Mouse (Mus musculus): ENCODE data around the gene Akr1c14. TPM values are rescaled to one million over a fixed set of nuclear protein-coding genes. Genes with fewer than 3 reads are reported as not detected.
"Not testable (repeated sequence)": the region's sequence is repeated elsewhere in the genome, so short reads cannot be mapped to it uniquely, and the experiment has no call there.

Gene Akr1c14
- polyA plus RNA-seq, 1 experiment from 2014 or later: 3.2 TPM

DNA sequence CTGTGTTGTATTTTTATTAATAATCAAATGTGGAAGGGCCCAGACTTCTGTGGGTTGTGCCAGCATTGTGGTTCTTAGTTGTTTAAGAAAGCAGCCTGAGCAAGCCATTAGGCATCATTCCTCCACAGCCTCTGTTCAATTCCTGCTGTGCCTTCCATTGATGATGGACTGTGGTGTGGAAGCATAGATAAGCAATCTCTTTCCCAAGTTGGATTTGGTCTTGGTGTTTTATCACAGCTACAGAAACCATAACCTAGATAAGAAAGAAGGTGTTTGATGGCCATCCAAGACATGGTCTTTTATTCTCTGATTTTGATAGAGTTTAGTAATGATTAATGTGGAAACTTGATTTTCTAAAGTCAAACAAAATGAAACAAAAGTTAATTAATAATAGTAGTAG lies 844 bp downstream of the Akr1c14 start:
- Histone ChIP-seq H3K36me3 (ENCODE audit: control insufficient read depth, insufficient read depth) (no peaks in the 10 kb centered on the region), H3K27me3 (ENCODE audit: control insufficient read depth, insufficient read depth, low read length) (no peaks in the 10 kb centered on the region), H3K4me1 (ENCODE audit: control insufficient read depth, insufficient read depth, low read length) (no peaks in the 10 kb centered on the region), H3K4me2 (ENCODE audit: low read depth, low read length) (no peak overlapping the region), H3K4me3 (ENCODE audit: low read length) (no peak overlapping the region), H3K9me3 (replicated peaks; ENCODE audit: control insufficient read depth, low read length) (no peaks in the 10 kb centered on the region), H3K9ac (ENCODE audit: low read length) (no peak overlapping the region), H3K27ac (ENCODE audit: low read length) (no peak overlapping the region)
- no peak for ATAC-seq (replicated peaks; ENCODE audit: extremely low read depth, insufficient read depth, low FRiP score)

DNA sequence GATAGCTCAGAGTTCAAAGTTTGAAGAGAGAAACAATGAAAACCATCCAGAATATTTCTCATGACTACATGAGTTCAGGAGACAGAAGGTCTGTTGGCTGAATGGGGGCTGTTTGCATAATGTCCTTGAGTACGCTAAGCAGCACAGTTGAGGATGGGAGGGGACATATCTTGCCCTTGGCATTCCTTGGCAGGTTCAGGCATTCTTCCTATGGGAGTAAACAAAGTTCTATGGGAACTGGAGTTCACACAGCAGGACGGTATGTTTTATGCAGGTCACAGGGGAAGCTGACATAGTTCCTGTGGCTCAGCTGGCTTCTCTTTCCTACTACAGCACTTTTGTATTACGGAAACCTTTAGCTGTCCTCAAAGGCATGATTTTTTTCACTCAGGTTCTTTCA lies 6.6 kb downstream of the Akr1c14 start:
- 61% methylated on average over 3 of the region's 3 CpGs for WGBS

DNA sequence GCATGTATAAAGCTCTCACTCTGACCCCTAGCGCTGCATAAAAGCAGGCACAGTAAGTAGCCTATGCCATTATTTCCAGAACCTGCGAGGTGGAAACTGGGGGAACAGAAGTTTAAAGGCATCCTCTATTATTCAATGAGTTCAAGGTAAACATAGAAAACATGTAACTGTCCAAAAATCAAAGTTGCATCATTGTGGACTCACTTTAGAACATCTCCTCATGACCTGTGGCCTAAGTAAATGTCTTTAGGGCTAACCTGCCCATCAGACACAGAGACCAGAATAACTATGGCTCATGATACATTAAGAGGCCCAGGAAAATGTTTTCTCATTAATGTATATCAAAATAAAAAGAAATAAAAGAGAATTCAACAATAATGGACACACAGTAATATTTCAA lies 7.4 kb downstream of the Akr1c14 start:
- Histone ChIP-seq H3K27ac (ENCODE audit: low read length) (no peak overlapping the region), H3K9me3 (replicated peaks; ENCODE audit: control insufficient read depth, low read length) (no peaks in the 10 kb centered on the region), H3K4me2 (ENCODE audit: low read depth, low read length) (no peak overlapping the region), H3K27me3 (ENCODE audit: control insufficient read depth, insufficient read depth, low read length) (no peaks in the 10 kb centered on the region), H3K4me1 (ENCODE audit: control insufficient read depth, insufficient read depth, low read length) (no peaks in the 10 kb centered on the region), H3K9ac (ENCODE audit: low read length) (no peak overlapping the region), H3K36me3 (ENCODE audit: control insufficient read depth, insufficient read depth) (no peaks in the 10 kb centered on the region), H3K4me3 (ENCODE audit: low read length) (no peak overlapping the region)
- no peak for ATAC-seq (replicated peaks; ENCODE audit: extremely low read depth, insufficient read depth, low FRiP score)
- WGBS: 71% methylated on average over 2 of the region's 2 CpGs

More for the DNA sequence above, 6.6 kb downstream of the Akr1c14 start:
- Histone ChIP-seq H3K36me3 (ENCODE audit: control insufficient read depth, insufficient read depth) (no peaks in the 10 kb centered on the region), H3K9ac (ENCODE audit: low read length) (no peak overlapping the region), H3K4me1 (ENCODE audit: control insufficient read depth, insufficient read depth, low read length) (no peaks in the 10 kb centered on the region), H3K4me3 (ENCODE audit: low read length) (no peak overlapping the region), H3K4me2 (ENCODE audit: low read depth, low read length) (no peak overlapping the region), H3K27me3 (ENCODE audit: control insufficient read depth, insufficient read depth, low read length) (no peaks in the 10 kb centered on the region), H3K9me3 (replicated peaks; ENCODE audit: control insufficient read depth, low read length) (no peaks in the 10 kb centered on the region), H3K27ac (ENCODE audit: low read length) (no peak overlapping the region)
- no peak for ATAC-seq (replicated peaks; ENCODE audit: extremely low read depth, insufficient read depth, low FRiP score)

DNA sequence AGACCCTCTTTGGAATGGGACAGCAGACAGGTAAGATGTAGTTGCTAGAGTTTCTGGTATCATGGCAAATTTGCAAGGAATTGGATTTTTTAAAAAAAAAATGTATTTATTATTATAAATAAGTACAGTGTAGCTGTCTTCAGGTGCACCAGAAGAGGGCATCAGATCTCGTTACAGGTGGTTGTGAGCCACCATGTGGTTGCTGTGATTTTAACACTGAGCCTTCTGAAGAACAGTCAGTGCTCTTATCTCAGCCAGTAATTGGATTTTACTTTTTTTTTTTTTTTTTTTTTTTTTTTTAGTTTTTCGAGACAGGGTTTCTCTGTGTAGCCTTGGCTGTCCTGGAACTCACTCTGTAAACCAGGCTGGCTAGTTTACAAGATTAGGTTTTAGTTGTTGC lies 9.4 kb downstream of the Akr1c14 start:
- ATAC-seq (replicated peaks; ENCODE audit: extremely low read depth, insufficient read depth, low FRiP score); H3K9ac ChIP-seq (ENCODE audit: low read length); H3K4me2 ChIP-seq (ENCODE audit: low read depth, low read length); H3K4me3 ChIP-seq (ENCODE audit: low read length); H3K27me3 ChIP-seq (ENCODE audit: control insufficient read depth, insufficient read depth, low read length); H3K4me1 ChIP-seq (ENCODE audit: control insufficient read depth, insufficient read depth, low read length); H3K27ac ChIP-seq (ENCODE audit: low read length); H3K36me3 ChIP-seq (ENCODE audit: control insufficient read depth, insufficient read depth); H3K9me3 ChIP-seq (replicated peaks; ENCODE audit: control insufficient read depth, low read length): not testable (repeated sequence)
- WGBS: 72% methylated on average over 2 of the region's 2 CpGs

DNA sequence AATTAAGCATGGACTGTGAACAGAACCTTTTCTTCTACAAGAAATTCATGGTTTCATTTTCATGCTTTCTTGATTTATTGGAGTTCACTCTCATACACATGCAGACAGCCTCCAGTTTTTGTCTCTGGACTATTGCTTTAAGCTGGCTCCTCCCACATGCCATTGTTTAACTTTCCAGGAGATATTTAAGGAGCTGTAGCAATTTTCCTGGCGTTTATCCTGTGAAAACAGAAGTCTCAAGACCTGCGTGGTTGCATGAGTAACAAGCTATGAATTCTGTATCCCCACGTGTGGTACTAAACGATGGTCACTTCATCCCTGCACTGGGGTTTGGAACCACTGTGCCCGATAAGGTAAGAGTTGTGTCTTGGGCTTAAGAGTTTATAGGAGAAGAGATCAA lies 10.6 kb downstream of the Akr1c14 start:
- peak overlapping the region; percentile 70 for H3K27ac ChIP-seq (ENCODE audit: low read length)
- no peaks in the 10 kb centered on the region for H3K36me3 ChIP-seq (ENCODE audit: control insufficient read depth, insufficient read depth)
- no peak; the same call in 1 of the 2 replicates for ATAC-seq (replicated peaks; ENCODE audit: extremely low read depth, insufficient read depth, low FRiP score)
- H3K4me1 ChIP-seq (ENCODE audit: control insufficient read depth, insufficient read depth, low read length): no peaks in the 10 kb centered on the region
- no peaks in the 10 kb centered on the region for H3K27me3 ChIP-seq (ENCODE audit: control insufficient read depth, insufficient read depth, low read length)
- no peak overlapping the region for H3K9ac ChIP-seq (ENCODE audit: low read length)
- WGBS: 45% methylated on average over 5 of the region's 5 CpGs
- peak overlapping the region; percentile 37 for H3K4me2 ChIP-seq (ENCODE audit: low read depth, low read length)
- peak overlapping the region; percentile 19 for H3K4me3 ChIP-seq (ENCODE audit: low read length)
- H3K9me3 ChIP-seq (replicated peaks; ENCODE audit: control insufficient read depth, low read length): no peaks in the 10 kb centered on the region

DNA sequence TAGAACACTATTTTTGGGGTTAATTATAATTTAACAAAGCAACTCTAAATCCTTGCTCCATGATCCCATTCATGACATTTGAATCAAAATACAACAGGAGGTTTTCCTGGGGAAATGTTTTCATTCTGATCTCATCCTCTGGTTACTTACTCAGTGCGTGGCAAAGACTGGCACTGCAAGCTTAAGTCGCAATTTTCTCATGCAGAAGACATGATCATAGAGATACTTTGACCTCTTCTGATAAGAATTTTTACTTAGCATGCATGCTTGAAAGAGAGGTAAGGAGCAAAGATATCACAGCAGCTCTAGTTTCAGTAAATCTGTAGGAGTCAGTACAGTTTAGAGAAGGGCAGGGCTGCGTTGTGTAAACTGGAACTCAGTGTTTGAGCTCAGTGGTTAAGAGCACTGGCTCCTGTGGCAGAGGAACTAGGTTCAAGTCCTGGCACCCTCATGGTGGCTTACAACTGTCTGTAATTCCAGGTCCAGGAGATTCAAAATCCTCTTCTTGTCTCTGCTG lies 11.5 kb downstream of the Akr1c14 start:
- Histone ChIP-seq H3K4me1 (ENCODE audit: control insufficient read depth, insufficient read depth, low read length) (no peaks in the 10 kb centered on the region), H3K9me3 (replicated peaks; ENCODE audit: control insufficient read depth, low read length) (no peaks in the 10 kb centered on the region), H3K9ac (ENCODE audit: low read length) (no peak overlapping the region), H3K36me3 (ENCODE audit: control insufficient read depth, insufficient read depth) (no peaks in the 10 kb centered on the region), H3K27me3 (ENCODE audit: control insufficient read depth, insufficient read depth, low read length) (no peaks in the 10 kb centered on the region), H3K4me2 (ENCODE audit: low read depth, low read length) (peak overlapping the region; percentile 36), H3K27ac (ENCODE audit: low read length) (no peak overlapping the region), H3K4me3 (ENCODE audit: low read length) (no peak overlapping the region)
- no peak for ATAC-seq (replicated peaks; ENCODE audit: extremely low read depth, insufficient read depth, low FRiP score)
- WGBS: 55% methylated on average over 3 of the region's 3 CpGs

DNA sequence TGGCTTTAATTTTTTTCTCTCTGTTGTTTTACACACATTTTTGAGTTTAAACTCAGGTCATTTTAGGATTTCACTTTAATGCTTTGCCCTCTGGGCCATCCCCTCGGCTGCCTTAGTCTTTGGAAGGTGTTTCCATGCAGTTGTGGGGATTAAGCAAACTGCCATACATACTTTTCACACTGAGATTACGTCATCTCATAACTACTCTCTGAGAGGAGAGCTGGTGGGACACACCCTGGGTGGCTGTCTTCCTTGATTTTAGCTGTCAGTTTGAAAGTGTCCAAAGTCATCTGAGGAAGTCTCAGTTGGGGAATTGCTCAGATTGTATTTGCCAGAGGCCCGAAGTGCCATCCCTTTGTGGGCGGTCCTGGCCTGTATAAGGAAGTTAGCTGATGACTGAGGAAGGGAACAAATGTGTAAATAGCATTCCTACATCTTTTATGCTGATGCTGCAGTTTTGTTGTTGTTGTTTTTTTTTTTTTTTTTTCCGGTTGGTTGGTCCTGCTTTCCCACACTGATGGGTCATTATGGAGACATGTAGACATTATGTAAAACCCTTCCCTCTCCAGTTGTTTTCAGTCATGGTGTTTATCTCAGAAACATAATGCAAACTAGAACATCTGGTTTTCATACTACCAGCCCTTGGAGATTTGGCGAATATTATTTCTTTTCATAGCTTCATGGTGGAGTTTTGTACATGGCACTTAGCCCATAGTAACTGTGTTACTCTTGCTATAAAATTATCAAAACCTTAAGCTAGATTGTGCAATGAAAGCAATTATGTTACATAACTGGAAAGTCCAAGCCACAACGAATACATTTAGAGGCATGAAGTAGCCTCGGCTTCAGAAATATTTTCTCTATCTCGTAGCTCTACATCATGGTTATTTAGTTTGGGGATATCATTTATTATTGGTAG lies 28.0 kb downstream of the Akr1c14 start:
- H3K9ac ChIP-seq (ENCODE audit: low read length): no peak overlapping the region
- H3K4me1 ChIP-seq (ENCODE audit: control insufficient read depth, insufficient read depth, low read length): no peaks in the 10 kb centered on the region
- no peaks in the 10 kb centered on the region for H3K27me3 ChIP-seq (ENCODE audit: control insufficient read depth, insufficient read depth, low read length)
- no peak overlapping the region for H3K4me2 ChIP-seq (ENCODE audit: low read depth, low read length)
- no peaks in the 10 kb centered on the region for H3K9me3 ChIP-seq (replicated peaks; ENCODE audit: control insufficient read depth, low read length)
- H3K4me3 ChIP-seq (ENCODE audit: low read length): no peak overlapping the region
- H3K36me3 ChIP-seq (ENCODE audit: control insufficient read depth, insufficient read depth): no peaks in the 10 kb centered on the region
- no peak overlapping the region for H3K27ac ChIP-seq (ENCODE audit: low read length)
- no peak for ATAC-seq (replicated peaks; ENCODE audit: extremely low read depth, insufficient read depth, low FRiP score)
- WGBS: 79% methylated on average over 9 of the region's 9 CpGs

DNA sequence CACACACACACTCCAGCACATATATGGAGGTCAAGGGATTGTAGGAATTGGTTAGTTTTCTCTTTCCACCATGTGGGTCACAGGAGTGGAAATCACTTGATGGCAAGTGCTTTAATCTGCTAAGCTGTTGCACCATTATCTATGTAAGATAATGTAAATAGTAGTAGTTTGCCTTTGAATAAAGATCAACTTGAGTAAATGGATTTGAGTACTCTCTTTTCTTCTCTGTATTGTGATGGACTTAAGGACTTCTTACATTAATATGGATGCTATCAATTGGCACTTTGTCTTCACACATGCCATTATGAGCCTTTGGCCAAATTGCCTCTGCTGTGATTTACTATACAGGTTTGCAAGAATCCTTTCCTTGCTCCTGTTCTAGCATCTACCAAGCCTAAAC lies 31.1 kb downstream of the Akr1c14 start:
- H3K9ac ChIP-seq (ENCODE audit: low read length): no peak overlapping the region
- H3K4me1 ChIP-seq (ENCODE audit: control insufficient read depth, insufficient read depth, low read length): no peaks in the 10 kb centered on the region
- no peak overlapping the region for H3K4me3 ChIP-seq (ENCODE audit: low read length)
- no peak overlapping the region for H3K4me2 ChIP-seq (ENCODE audit: low read depth, low read length)
- H3K36me3 ChIP-seq (ENCODE audit: control insufficient read depth, insufficient read depth): no peaks in the 10 kb centered on the region
- H3K27me3 ChIP-seq (ENCODE audit: control insufficient read depth, insufficient read depth, low read length): no peaks in the 10 kb centered on the region
- ATAC-seq (replicated peaks; ENCODE audit: extremely low read depth, insufficient read depth, low FRiP score): no peak
- no peak overlapping the region for H3K27ac ChIP-seq (ENCODE audit: low read length)
- H3K9me3 ChIP-seq (replicated peaks; ENCODE audit: control insufficient read depth, low read length): no peaks in the 10 kb centered on the region; the same call in 1 of the 2 replicates

DNA sequence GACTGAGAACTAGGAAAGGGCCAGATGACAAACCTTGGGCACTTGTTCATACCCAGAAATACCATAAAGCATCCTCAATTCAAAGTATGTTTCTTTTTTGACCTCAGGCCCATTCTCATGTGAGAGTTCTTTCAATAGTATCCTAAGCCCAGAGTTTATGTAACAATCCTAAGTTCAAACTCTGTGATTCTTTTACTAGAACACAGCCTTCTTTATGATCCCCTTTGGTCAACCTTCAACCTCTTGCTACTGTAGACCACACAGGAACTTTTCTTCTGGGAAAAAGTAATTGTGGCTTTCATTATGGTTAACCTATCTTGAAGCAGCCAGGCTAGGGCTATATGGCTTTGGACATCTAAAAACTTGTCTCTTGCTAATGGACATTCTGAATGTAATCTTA lies 52.9 kb downstream of the Akr1c14 start:
- Histone ChIP-seq H3K4me2 (ENCODE audit: low read depth, low read length) (no peak overlapping the region), H3K4me1 (ENCODE audit: control insufficient read depth, insufficient read depth, low read length) (no peaks in the 10 kb centered on the region), H3K9ac (ENCODE audit: low read length) (no peak overlapping the region), H3K4me3 (ENCODE audit: low read length) (no peak overlapping the region), H3K36me3 (ENCODE audit: control insufficient read depth, insufficient read depth) (no peaks in the 10 kb centered on the region), H3K9me3 (replicated peaks; ENCODE audit: control insufficient read depth, low read length) (no peaks in the 10 kb centered on the region), H3K27me3 (ENCODE audit: control insufficient read depth, insufficient read depth, low read length) (no peaks in the 10 kb centered on the region), H3K27ac (ENCODE audit: low read length) (no peak overlapping the region)
- ATAC-seq (replicated peaks; ENCODE audit: extremely low read depth, insufficient read depth, low FRiP score): no peak
